Mouse (Mus musculus) cerebellum, adult 2 months (tissue): Measurements from ENCODE around the gene Erf.

Experiments
- CTCF ChIP-seq: fragments of 200-500 bp; IDR thresholded peaks from 2 replicates; pipeline ENCODE4 v1.5.1; 2011; ENCODE audit warnings: low read depth, mild to moderate bottlenecking, control low read depth, low read length, moderate library complexity, borderline replicate concordance; ENCODE audit not compliant: insufficient read depth
- POLR2A ChIP-seq: fragments of 200-500 bp; IDR thresholded peaks from 2 replicates; pipeline ENCODE4 v1.6.1; 2011; ENCODE audit warnings: low read length, control low read depth, borderline replicate concordance; ENCODE audit not compliant: insufficient read depth

DNA sequence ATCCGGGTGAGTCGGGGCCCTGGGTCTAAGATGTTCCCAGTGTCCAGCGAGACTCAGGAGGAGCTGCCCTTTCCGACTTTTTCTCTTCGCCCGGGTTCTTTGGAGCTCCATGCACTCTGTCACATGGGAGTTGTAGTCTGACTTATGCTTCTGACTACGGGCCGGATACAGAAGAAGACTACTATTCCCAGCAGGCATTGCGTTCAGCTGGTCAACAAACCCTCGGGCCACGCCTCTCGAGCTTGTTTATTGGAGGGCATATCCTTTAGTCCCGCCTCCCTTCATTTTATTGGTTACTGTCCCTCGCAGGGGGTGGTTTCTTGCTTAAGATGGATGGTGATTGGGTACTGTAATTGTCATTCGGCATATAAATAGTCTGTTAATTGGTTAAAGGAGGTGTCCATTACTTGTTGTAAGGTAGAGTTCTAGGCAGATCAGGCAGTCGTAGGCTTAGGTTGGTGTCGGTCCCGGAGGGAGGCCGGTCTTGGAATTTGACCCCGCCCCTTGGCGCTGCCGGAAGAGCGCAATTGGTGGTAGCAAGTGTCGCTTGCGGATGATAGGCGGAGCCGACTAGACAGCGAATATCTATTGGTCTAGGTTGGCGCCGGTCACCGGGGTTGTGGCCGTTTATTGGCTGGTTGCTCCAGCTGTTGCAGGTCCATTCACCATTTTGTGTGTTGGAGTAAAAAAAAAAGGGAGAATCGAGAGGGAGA is 17.3 kb upstream of the Erf start:
- TF ChIP-seq CTCF (no peak), POLR2A (0 out of 2 replicates have a peak, but pooled peaks have one; percentile 13)
